Mouse (Mus musculus): ENCODE results near the gene Gm16440.
"Not testable (repeated sequence)": the region's sequence is repeated elsewhere in the genome, so short reads cannot be mapped to it uniquely, and the experiment has no call there.

DNA sequence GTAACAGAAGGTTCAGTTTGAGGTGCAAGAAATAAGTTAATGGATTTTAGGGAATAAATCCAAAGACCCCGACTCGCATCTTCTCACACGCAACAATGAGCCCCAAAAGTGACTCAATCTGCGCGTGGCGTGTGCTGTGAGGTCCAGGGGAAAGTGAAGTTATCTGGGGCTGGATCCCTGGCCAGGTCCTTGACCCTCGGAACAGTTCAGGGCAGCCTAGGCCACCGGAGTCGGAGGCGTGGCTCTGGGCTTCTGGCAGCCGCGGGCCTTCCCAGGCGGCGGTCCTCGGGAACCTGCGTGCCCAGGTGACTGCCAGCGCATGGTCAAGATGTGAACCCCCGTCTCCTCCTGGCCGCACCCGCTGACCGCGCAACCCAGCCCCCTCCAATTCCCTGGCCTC is 36.2 kb upstream of the Gm16440 start:
- TF ChIP-seq CTCF (IDR thresholded peaks at IDR 0.05; ENCODE audit: borderline replicate concordance, insufficient read depth, low read depth, low read length); POLR2A (IDR thresholded peaks at IDR 0.05; ENCODE audit: borderline replicate concordance, insufficient read depth, low read length): not testable (repeated sequence)
